Mouse (Mus musculus): ENCODE measurements around the gene Vmn1r181. TPM values are rescaled to one million over a fixed set of nuclear protein-coding genes. Genes with fewer than 3 reads are reported as not detected.
"Not testable (repeated sequence)": the region's sequence is repeated elsewhere in the genome, so short reads cannot be mapped to it uniquely, and the experiment has no call there.

The Vmn1r181 gene
- not detected in 2 replicates for polyA plus RNA-seq (2012; rRNA removed)

- H3K36me3 ChIP-seq (ENCODE audit: control insufficient read depth, insufficient read depth, low read length); H3K4me1 ChIP-seq (ENCODE audit: control insufficient read depth, insufficient read depth, insufficient read length, low read length); H3K27me3 ChIP-seq (ENCODE audit: control insufficient read depth, insufficient read depth, low read length); H3K27ac ChIP-seq (ENCODE audit: insufficient read depth, low read depth, low read length); H3K4me3 ChIP-seq (ENCODE audit: low read depth, low read length): not testable (repeated sequence)
- WGBS = 84% methylated on average over 9 of the region's 9 CpGs
Observed at GRCm38 (mm10) chr7:23974315-23974714, at the start of gene Vmn1r181. Gene Vmn1r181 (plus strand): TSS chr7:23974615.

- no peaks in the 10 kb centered on the region for H3K4me1 ChIP-seq (ENCODE audit: control insufficient read depth, insufficient read depth, insufficient read length, low read length)
- no peak within 1 kb of the TSS for H3K27ac ChIP-seq (ENCODE audit: insufficient read depth, low read depth, low read length)
- TF ChIP-seq CTCF (IDR thresholded peaks at IDR 0.05; ENCODE audit: extremely low read depth, insufficient read length, insufficient replicate concordance, low read depth, low read length) (no peak), POLR2A (IDR thresholded peaks at IDR 0.05; ENCODE audit: low read depth, low read length) (no peak)
- WGBS = 37% methylated on average over 2 of the region's 2 CpGs
- H3K4me3 ChIP-seq (ENCODE audit: low read depth, low read length) = no peak within 1 kb of the TSS
- no peaks in the 10 kb centered on the region for H3K27me3 ChIP-seq (ENCODE audit: control insufficient read depth, insufficient read depth, low read length)
- no peaks in the 10 kb centered on the region for H3K36me3 ChIP-seq (ENCODE audit: control insufficient read depth, insufficient read depth, low read length)
Observed at GRCm38 (mm10) chr7:23926678-23927077, 47.7 kb upstream of the Vmn1r181 start, which contains the start of gene Vmn1r179. Gene Vmn1r179 (plus strand): TSS chr7:23926978.

- Histone ChIP-seq H3K27ac (ENCODE audit: insufficient read depth, low read depth, low read length) (no peak within 1 kb of the TSS), H3K36me3 (ENCODE audit: control insufficient read depth, insufficient read depth, low read length) (no peaks in the 10 kb centered on the region), H3K4me1 (ENCODE audit: control insufficient read depth, insufficient read depth, insufficient read length, low read length) (no peaks in the 10 kb centered on the region), H3K27me3 (ENCODE audit: control insufficient read depth, insufficient read depth, low read length) (no peaks in the 10 kb centered on the region), H3K4me3 (ENCODE audit: low read depth, low read length) (no peak within 1 kb of the TSS)
- no peak for TF ChIP-seq POLR2A (IDR thresholded peaks at IDR 0.05; ENCODE audit: low read depth, low read length)
- no peak for TF ChIP-seq CTCF (IDR thresholded peaks at IDR 0.05; ENCODE audit: extremely low read depth, insufficient read length, insufficient replicate concordance, low read depth, low read length)
Observed at GRCm38 (mm10) chr7:23950332-23950731, 24.1 kb upstream of the Vmn1r181 start, which contains the start of gene Vmn1r180. Gene Vmn1r180 (plus strand): TSS chr7:23950632.

GRCm38 (mm10) chr7:23968044-23968443, 6.4 kb upstream of the Vmn1r181 start:
- not testable (repeated sequence) for H3K4me1 ChIP-seq (ENCODE audit: control insufficient read depth, insufficient read depth, insufficient read length, low read length); H3K4me3 ChIP-seq (ENCODE audit: low read depth, low read length); H3K27ac ChIP-seq (ENCODE audit: insufficient read depth, low read depth, low read length); H3K36me3 ChIP-seq (ENCODE audit: control insufficient read depth, insufficient read depth, low read length); H3K27me3 ChIP-seq (ENCODE audit: control insufficient read depth, insufficient read depth, low read length)
- 20% methylated on average over 3 of the region's 3 CpGs for WGBS

GRCm38 (mm10) chr7:24001391-24001790, 27.0 kb downstream of the Vmn1r181 start, which contains the start of gene V1rd19:
Gene V1rd19 (plus strand): TSS chr7:24001691.
- WGBS = 66% methylated on average over 2 of the region's 2 CpGs
- no peak within 1 kb of the TSS for H3K27ac ChIP-seq (ENCODE audit: insufficient read depth, low read depth, low read length)
- H3K27me3 ChIP-seq (ENCODE audit: control insufficient read depth, insufficient read depth, low read length) = no peaks in the 10 kb centered on the region
- no peaks in the 10 kb centered on the region for H3K4me1 ChIP-seq (ENCODE audit: control insufficient read depth, insufficient read depth, insufficient read length, low read length)
- H3K4me3 ChIP-seq (ENCODE audit: low read depth, low read length) = no peak within 1 kb of the TSS
- no peaks in the 10 kb centered on the region for H3K36me3 ChIP-seq (ENCODE audit: control insufficient read depth, insufficient read depth, low read length)
- TF ChIP-seq POLR2A (IDR thresholded peaks at IDR 0.05; ENCODE audit: low read depth, low read length) (no peak), CTCF (IDR thresholded peaks at IDR 0.05; ENCODE audit: extremely low read depth, insufficient read length, insufficient replicate concordance, low read depth, low read length) (no peak)

Other genes starting within 250 kb of the Vmn1r181 start
- not detected in 2 replicates for gene Vmn1r174, start 222.3 kb upstream of the Vmn1r181 start, polyA plus RNA-seq (2012; rRNA removed)
- gene Vmn1r175, start 164.0 kb upstream of the Vmn1r181 start, polyA plus RNA-seq (2012; rRNA removed) = not detected in 2 replicates
- gene Vmn1r176, start 137.2 kb upstream of the Vmn1r181 start, polyA plus RNA-seq (2012; rRNA removed) = not detected in 2 replicates
- not detected in 2 replicates for gene Vmn1r177, start 108.2 kb upstream of the Vmn1r181 start, polyA plus RNA-seq (2012; rRNA removed)
- gene Vmn1r178, start 82.6 kb upstream of the Vmn1r181 start, polyA plus RNA-seq (2012; rRNA removed) = not detected in 2 replicates
- gene Vmn1r179, start 47.6 kb upstream of the Vmn1r181 start, polyA plus RNA-seq (2012; rRNA removed) = not detected in 2 replicates
- not detected in 2 replicates for gene Vmn1r180, start 24.0 kb upstream of the Vmn1r181 start, polyA plus RNA-seq (2012; rRNA removed)
- gene V1rd19, start 27.1 kb downstream of the Vmn1r181 start, polyA plus RNA-seq (2012; rRNA removed) = not detected in 2 replicates
- gene Vmn1r183, start 78.6 kb downstream of the Vmn1r181 start, polyA plus RNA-seq (2012; rRNA removed) = not detected in 2 replicates
- gene Zfp180, start 107.3 kb downstream of the Vmn1r181 start, polyA plus RNA-seq (2012; rRNA removed) = 3.8 and 7.4 TPM in 2 replicates
- 0.36 and 0.60 TPM in 2 replicates for gene Zfp112, start 137.7 kb downstream of the Vmn1r181 start, polyA plus RNA-seq (2012; rRNA removed)
- 3.2 and 3.3 TPM in 2 replicates for gene Zfp235, start 159.6 kb downstream of the Vmn1r181 start, polyA plus RNA-seq (2012; rRNA removed)
- gene Zfp114, start 200.4 kb downstream of the Vmn1r181 start, polyA plus RNA-seq (2012; rRNA removed) = 0.03 and 0.08 TPM in 2 replicates
- 0.28 and 0.70 TPM in 2 replicates for gene Zfp111, start 236.8 kb downstream of the Vmn1r181 start, polyA plus RNA-seq (2012; rRNA removed)